In the genomic region with DNA sequence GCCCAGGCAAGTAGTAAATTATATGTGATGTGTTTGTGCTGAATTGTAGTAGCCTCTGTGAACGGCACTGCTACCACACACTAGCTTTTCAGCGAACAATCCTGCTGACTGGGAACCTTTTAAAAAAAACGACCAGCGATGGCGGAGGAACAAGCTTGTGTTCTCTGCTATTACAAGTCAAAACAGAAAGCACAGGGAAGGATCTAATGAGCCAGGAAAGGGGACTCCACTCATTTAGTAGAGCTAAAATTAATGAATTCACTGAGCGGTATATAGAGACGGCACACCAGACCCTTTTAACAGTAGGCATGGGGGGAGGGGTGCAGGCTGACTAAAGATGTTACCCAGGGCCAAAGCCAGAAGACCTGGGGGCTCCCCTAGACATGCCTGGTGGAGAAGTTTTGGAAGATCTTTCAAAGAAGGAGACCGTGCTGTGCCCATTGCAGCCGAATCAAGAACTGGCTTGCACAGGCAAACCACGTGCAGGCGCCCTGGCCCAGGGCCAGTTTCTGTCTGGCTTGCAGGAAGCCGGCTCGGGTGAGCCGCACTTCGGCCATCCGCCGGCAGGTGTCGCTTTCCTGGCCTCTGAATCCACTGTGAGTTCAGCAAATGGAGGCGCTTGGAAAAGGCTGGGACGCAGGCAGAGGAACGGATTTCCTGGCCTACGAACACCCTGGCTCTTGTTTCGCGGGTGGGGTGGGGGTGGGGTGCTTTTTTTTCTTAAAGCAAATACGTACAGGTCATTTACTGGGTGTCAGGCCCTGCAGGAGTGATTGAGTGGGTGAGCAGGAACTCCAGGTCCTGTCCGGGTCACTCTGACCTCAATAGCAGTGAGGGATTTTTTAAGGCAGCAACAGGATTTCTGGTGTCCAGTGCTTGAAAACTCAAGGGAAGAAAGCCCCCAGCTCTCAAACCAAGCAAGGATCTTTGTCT, we compare ENCODE assay signal across 8 mouse cellular contexts. TPM values are rescaled to one million over a fixed set of nuclear protein-coding genes. Genes with fewer than 3 reads are reported as not detected.
DNase-seq lines count a peak whose midpoint lies in the region; ATAC-seq and TF ChIP-seq lines count a peak whose summit lies in the region.

No protein-coding gene starts in this region.

- H3K9me3 ChIP-seq in forebrain, embryonic 14.5 days (replicated peaks; ENCODE audit: control insufficient read depth, low read length) = no peaks in the 10 kb centered on the region
- no peaks in the 10 kb centered on the region for H3K9me3 ChIP-seq in liver, embryonic 16.5 days (replicated peaks; ENCODE audit: control insufficient read depth, low read length)
- H3K9me3 ChIP-seq in neural tube, embryonic 12.5 days = no peaks in the 10 kb centered on the region
- no peaks in the 10 kb centered on the region for H3K9me3 ChIP-seq in stomach, postnatal 0 days (ENCODE audit: control insufficient read depth, low read length)

- peak; percentile 95 for TF ChIP-seq CTCF in stomach, postnatal 0 days (IDR thresholded peaks at IDR 0.05; ENCODE audit: low read depth)

- TF ChIP-seq EP300 in stomach, postnatal 0 days (optimal IDR thresholded peaks at IDR 0.05) = peak; percentile 86

- 4% methylated on average over 26 of the region's 26 CpGs for WGBS in forebrain, embryonic 14.5 days
- 5% methylated on average over 26 of the region's 26 CpGs for WGBS in large intestine, adult 2 months
- WGBS in liver, embryonic 16.5 days (ENCODE audit: insufficient replicate concordance) = 11% methylated on average over 26 of the region's 26 CpGs
- 10% methylated on average over 26 of the region's 26 CpGs for WGBS in neural tube, embryonic 12.5 days
- 4% methylated on average over 26 of the region's 26 CpGs for WGBS in stomach, postnatal 0 days

- no peaks in the 10 kb centered on the region for H3K27me3 ChIP-seq in forebrain, embryonic 14.5 days (replicated peaks; ENCODE audit: control insufficient read depth, insufficient read depth, low read length)
- H3K27me3 ChIP-seq in liver, embryonic 16.5 days (ENCODE audit: control insufficient read depth, insufficient read depth, low read depth, low read length) = no peaks in the 10 kb centered on the region
- no peaks in the 10 kb centered on the region for H3K27me3 ChIP-seq in neural tube, embryonic 12.5 days (replicated peaks)
- no peaks in the 10 kb centered on the region for H3K27me3 ChIP-seq in stomach, postnatal 0 days (ENCODE audit: control insufficient read depth, insufficient read depth, low read length)

- peak overlapping the region; percentile 30 for H3K4me3 ChIP-seq in forebrain, embryonic 14.5 days (ENCODE audit: low read depth, low read length)
- H3K4me3 ChIP-seq in liver, embryonic 16.5 days (ENCODE audit: low read depth, low read length) = peak overlapping the region; percentile 25
- H3K4me3 ChIP-seq in neural tube, embryonic 12.5 days = peak overlapping the region; percentile 9; the same call in 1 of the 2 replicates
- peak overlapping the region; percentile 31 for H3K4me3 ChIP-seq in stomach, postnatal 0 days (ENCODE audit: low read depth, low read length)

- intact Hi-C loops in heart, postnatal 14 days (cut with DNase I) = loop anchor here (2.0 kb wide), 1 partner anchor 44 kb away; no protein-coding TSS in a partner anchor

- no peaks in the 10 kb centered on the region for H3K36me3 ChIP-seq in forebrain, embryonic 14.5 days (ENCODE audit: control insufficient read depth, insufficient read depth, low read length)
- H3K36me3 ChIP-seq in liver, embryonic 16.5 days (ENCODE audit: control insufficient read depth, insufficient read depth) = no peaks in the 10 kb centered on the region
- no peaks in the 10 kb centered on the region for H3K36me3 ChIP-seq in neural tube, embryonic 12.5 days
- no peaks in the 10 kb centered on the region for H3K36me3 ChIP-seq in stomach, postnatal 0 days (ENCODE audit: control insufficient read depth, insufficient read depth, low read length)

- peaks cover 3% of the 10 kb centered on the region; the same call in 1 of the 2 replicates for H3K4me1 ChIP-seq in forebrain, embryonic 14.5 days (ENCODE audit: control insufficient read depth, insufficient read depth, low read length)
- H3K4me1 ChIP-seq in liver, embryonic 16.5 days (ENCODE audit: control insufficient read depth, low read depth, low read length) = peaks cover 14% of the 10 kb centered on the region
- H3K4me1 ChIP-seq in neural tube, embryonic 12.5 days = peaks cover 7% of the 10 kb centered on the region; the same call in 1 of the 2 replicates
- 0 out of 2 replicates have a peak, but pooled peaks cover 5% of the 10 kb centered on the region for H3K4me1 ChIP-seq in stomach, postnatal 0 days (replicated peaks; ENCODE audit: control insufficient read depth, insufficient read depth)

- peak; percentile 90 for ATAC-seq in cerebellum, adult (ENCODE audit: insufficient number of reproducible peaks, low FRiP score, low TSS enrichment)
- peak; percentile 93 for ATAC-seq in forebrain, embryonic 14.5 days
- peak; percentile 71 for ATAC-seq in liver, embryonic 16.5 days (ENCODE audit: low read depth)
- ATAC-seq in neural tube, embryonic 12.5 days (ENCODE audit: low FRiP score, low read depth) = peak; percentile 86
- peak; percentile 87 for ATAC-seq in stomach, postnatal 0 days (ENCODE audit: low FRiP score, low TSS enrichment)

- H3K27ac ChIP-seq in forebrain, embryonic 14.5 days (ENCODE audit: low read depth, low read length) = peak overlapping the region; percentile 55
- peak overlapping the region; percentile 40; the same call in 1 of the 2 replicates for H3K27ac ChIP-seq in liver, embryonic 16.5 days (ENCODE audit: low read length)
- H3K27ac ChIP-seq in neural tube, embryonic 12.5 days = no peak overlapping the region
- H3K27ac ChIP-seq in stomach, postnatal 0 days (replicated peaks) = peak overlapping the region; percentile 89

- peak; percentile 93 for DNase-seq in ES-CJ7 (ENCODE audit: low read depth, low spot score)
- DNase-seq in forebrain, embryonic 14.5 days (ENCODE audit: low spot score) = peak; percentile 99
- DNase-seq in heart, postnatal 14 days = peak; percentile 100
- peak; percentile 95 for DNase-seq in large intestine, adult 2 months (ENCODE audit: low read depth, low spot score)
- peak; percentile 100 for DNase-seq in stomach, postnatal 0 days (ENCODE audit: low spot score)

- H3K4me2 ChIP-seq in forebrain, embryonic 14.5 days (ENCODE audit: low read length) = peak overlapping the region; percentile 67
- peak overlapping the region; percentile 64 for H3K4me2 ChIP-seq in liver, embryonic 16.5 days (ENCODE audit: low read depth, low read length)
- H3K4me2 ChIP-seq in neural tube, embryonic 12.5 days (replicated peaks) = peak overlapping the region; percentile 56
- H3K4me2 ChIP-seq in stomach, postnatal 0 days (replicated peaks; ENCODE audit: low read depth) = peak overlapping the region; percentile 70

- H3K9ac ChIP-seq in forebrain, embryonic 14.5 days (ENCODE audit: low read length) = peak overlapping the region; percentile 60
- peak overlapping the region; percentile 14; the same call in 1 of the 2 replicates for H3K9ac ChIP-seq in liver, embryonic 16.5 days (ENCODE audit: low read depth, low read length)
- peak overlapping the region; percentile 44; the same call in 1 of the 2 replicates for H3K9ac ChIP-seq in neural tube, embryonic 12.5 days
- peak overlapping the region; percentile 56 for H3K9ac ChIP-seq in stomach, postnatal 0 days (ENCODE audit: low read length)

RNA-seq across cellular contexts. Expression of a gene that starts 11.7 kb away (rescaled TPM):
- polyA plus RNA-seq in forebrain, embryonic 14.5 days (2014; fragmentation: Nextera tagmentation; extraction: Ambion mirVana) = 8.4 TPM in 1 of 2 replicates, not detected in the other
- 1 to 10 TPM; 3.3 to 6.1 TPM for total RNA-seq in heart, postnatal 14 days (2021)
- not detected in 2 replicates for polyA plus RNA-seq in large intestine, adult 2 months (2012; rRNA removed)
- polyA plus RNA-seq in liver, embryonic 16.5 days (2015; fragmentation: Nextera tagmentation; extraction: Ambion mirVana) = 0.53 and 1.1 TPM in 2 replicates
- polyA plus RNA-seq in neural tube, embryonic 12.5 days (2016; fragmentation: Nextera tagmentation; extraction: Ambion mirVana) = 2.6 and 3.6 TPM in 2 replicates
- 0.99 TPM in 1 of 2 replicates, not detected in the other for polyA plus RNA-seq in stomach, postnatal 0 days (2015; fragmentation: Nextera tagmentation; extraction: Ambion mirVana)
